Mouse (Mus musculus): Measurements from ENCODE around the gene Kat5. TPM values are rescaled to one million over a fixed set of nuclear protein-coding genes. Genes with fewer than 3 reads are reported as not detected.

The Kat5 gene
- polyA plus RNA-seq, 1 experiment from 2014 or later, result 43.3 TPM

DNA sequence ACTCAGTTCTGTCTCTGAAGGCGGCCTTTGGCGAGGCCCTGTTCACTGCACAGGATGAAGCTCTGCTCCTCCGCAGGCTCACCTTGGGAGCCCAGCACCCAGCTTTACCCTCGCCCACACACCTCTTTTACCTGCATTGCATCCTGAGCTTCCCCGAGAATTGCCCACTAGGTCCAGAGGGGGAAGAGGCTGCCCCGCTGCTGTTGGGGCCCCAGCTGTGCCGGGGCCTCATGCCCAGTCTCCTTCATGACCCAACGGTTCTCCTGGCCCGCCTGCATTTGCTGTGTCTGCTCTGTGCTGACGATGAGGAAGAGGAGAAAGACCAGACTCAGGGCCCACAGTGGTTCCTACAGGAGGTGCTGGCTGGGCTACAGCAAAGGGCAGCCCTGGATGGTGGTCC lies 40.5 kb downstream of the Kat5 start:
- Histone ChIP-seq H3K4me3 (replicated peaks; ENCODE audit: low read length) (0 out of 2 replicates have a peak overlapping the region, but pooled peaks have one; percentile 77), H3K27me3 (ENCODE audit: control insufficient read depth, insufficient read depth, low read length) (no peaks in the 10 kb centered on the region), H3K9ac (ENCODE audit: low read length) (no peak overlapping the region; the same call in 1 of the 2 replicates), H3K4me1 (ENCODE audit: control insufficient read depth, insufficient read depth, low read length) (peaks cover 15% of the 10 kb centered on the region; the same call in 1 of the 2 replicates), H3K4me2 (ENCODE audit: low read depth, low read length) (no peak overlapping the region), H3K27ac (ENCODE audit: low read length) (no peak overlapping the region), H3K9me3 (replicated peaks; ENCODE audit: control insufficient read depth, low read length) (no peaks in the 10 kb centered on the region), H3K36me3 (ENCODE audit: control insufficient read depth, insufficient read depth, low read length) (0 out of 2 replicates have a peak, but pooled peaks cover 9% of the 10 kb centered on the region)
- 84% methylated on average over 10 of the region's 10 CpGs for WGBS
- no peak for ATAC-seq (ENCODE audit: insufficient read depth, low FRiP score)

DNA sequence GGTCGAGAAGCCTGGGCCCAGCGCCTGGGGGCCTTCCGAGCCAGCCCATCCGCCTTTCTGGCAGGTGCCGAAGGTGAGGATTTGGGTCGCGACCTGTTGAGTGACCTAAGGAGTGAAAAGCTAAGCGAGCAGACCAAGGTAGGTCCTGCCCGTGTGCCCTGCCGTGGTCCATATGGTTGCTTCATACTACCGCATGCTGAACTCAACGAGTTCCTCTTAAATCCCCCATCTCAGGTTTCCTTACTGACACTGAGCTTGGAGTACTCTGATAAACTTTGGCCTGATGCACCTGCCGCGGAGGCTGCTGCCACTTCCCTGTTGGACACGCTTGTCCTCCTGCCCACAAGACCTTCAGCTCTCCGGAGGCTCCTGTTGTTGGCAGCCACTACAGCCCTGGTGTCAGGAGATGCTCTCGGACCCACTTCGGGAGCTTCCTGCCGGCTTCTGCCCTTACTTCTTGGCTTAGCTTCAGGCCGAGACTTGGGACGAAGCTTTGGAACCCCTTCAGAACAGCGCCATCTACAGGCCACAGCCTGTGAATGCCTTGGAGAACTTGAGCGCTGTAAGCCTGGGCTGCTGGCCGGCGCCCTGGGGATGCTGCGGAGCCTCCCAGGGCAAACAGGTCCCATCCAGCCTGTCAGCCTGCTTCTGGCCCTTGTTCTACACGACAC lies 41.4 kb downstream of the Kat5 start:
- peak overlapping the region; percentile 77 for H3K4me3 ChIP-seq (replicated peaks; ENCODE audit: low read length)
- H3K4me1 ChIP-seq (ENCODE audit: control insufficient read depth, insufficient read depth, low read length), result peaks cover 15% of the 10 kb centered on the region; the same call in 1 of the 2 replicates
- H3K4me2 ChIP-seq (ENCODE audit: low read depth, low read length), result peak overlapping the region; percentile 97
- WGBS, result 9% methylated on average over 27 of the region's 27 CpGs
- 0 out of 2 replicates have a peak, but pooled peaks cover 9% of the 10 kb centered on the region for H3K36me3 ChIP-seq (ENCODE audit: control insufficient read depth, insufficient read depth, low read length)
- H3K9ac ChIP-seq (ENCODE audit: low read length), result peak overlapping the region; percentile 83
- H3K27ac ChIP-seq (ENCODE audit: low read length), result peak overlapping the region; percentile 96
- H3K27me3 ChIP-seq (ENCODE audit: control insufficient read depth, insufficient read depth, low read length), result no peaks in the 10 kb centered on the region
- ATAC-seq (ENCODE audit: insufficient read depth, low FRiP score), result peak; percentile 3; the same call in 1 of the 2 replicates
- H3K9me3 ChIP-seq (replicated peaks; ENCODE audit: control insufficient read depth, low read length), result no peaks in the 10 kb centered on the region

DNA sequence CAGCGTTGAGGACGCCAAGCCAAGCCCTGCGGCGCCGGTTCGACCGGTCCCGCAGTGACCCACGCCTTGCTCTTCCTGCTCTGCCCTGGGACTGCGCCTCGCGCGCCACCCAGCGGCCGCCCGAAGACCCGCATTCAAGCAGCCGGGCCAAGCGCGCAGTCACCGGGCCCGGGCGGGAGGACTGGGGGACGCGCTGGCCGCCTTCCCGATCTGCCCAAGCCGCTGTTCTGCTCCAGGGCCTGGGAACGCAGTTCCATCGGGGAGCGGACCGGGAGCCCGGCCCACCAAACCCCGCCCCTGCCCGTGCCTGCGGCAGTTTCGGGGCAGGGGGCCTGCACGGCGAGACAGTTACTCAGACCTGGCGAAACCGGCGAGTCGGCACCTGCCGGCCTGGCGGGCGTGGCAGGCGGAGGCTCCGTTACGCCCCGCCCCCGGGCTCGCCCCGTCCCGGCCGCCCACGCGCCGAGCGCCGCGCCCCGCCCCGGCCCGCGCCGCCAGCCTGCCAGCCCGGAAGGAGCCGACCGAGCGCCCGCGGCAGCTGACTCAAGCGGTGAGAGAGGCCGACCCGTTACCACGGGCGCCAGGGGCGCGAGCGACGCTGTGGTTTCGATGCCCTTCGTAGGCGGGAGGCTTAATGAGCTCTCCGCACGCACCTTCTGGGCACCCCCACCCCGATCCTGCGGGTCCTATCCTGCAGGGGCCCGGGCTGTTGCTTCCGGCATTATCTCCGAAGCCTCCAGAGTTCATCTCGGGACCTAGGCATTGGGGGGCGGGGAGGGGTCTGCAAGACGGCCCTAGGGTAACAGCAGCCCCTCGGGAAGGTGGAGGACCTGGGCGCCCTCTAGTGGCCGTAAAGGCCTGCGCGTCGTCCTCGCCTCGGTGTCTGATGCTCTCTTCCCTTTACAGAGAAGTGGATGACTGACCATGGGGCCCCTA lies 42.2 kb downstream of the Kat5 start, which contains the start of gene Ap5b1:
Gene Ap5b1 (plus strand): TSS at position 492 of the 936 bp plus-strand sequence.
- H3K4me3 ChIP-seq (replicated peaks; ENCODE audit: low read length), result peak within 1 kb of the TSS; percentile 77

DNA sequence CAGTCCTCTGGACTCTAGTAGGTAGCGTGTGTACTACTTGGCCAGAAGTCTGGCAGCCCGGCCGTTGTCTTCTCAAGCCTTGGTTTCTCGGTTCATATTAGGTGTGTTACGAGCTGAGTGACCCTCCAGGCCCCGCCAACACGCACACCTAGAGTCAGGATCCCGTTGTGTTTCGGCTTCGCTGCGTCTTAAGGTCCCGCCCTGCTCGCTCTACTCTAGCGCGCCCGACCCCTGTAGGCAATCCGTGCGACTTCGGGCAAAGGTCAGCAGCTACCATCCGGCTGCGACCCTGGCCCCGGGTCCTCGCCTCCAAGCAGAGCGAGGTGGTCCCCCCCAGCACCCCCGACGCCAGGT lies 42.9 kb downstream of the Kat5 start:
- Histone ChIP-seq H3K9ac (ENCODE audit: low read length) (peak overlapping the region; percentile 83), H3K4me1 (ENCODE audit: control insufficient read depth, insufficient read depth, low read length) (peaks cover 15% of the 10 kb centered on the region; the same call in 1 of the 2 replicates), H3K27me3 (ENCODE audit: control insufficient read depth, insufficient read depth, low read length) (no peaks in the 10 kb centered on the region), H3K4me3 (replicated peaks; ENCODE audit: low read length) (peak overlapping the region; percentile 77), H3K27ac (ENCODE audit: low read length) (peak overlapping the region; percentile 96), H3K9me3 (replicated peaks; ENCODE audit: control insufficient read depth, low read length) (no peaks in the 10 kb centered on the region), H3K36me3 (ENCODE audit: control insufficient read depth, insufficient read depth, low read length) (0 out of 2 replicates have a peak, but pooled peaks cover 9% of the 10 kb centered on the region), H3K4me2 (ENCODE audit: low read depth, low read length) (peak overlapping the region; percentile 97)
- WGBS, result 2% methylated on average over 26 of the region's 26 CpGs
- peak; percentile 19; the same call in 1 of the 2 replicates for ATAC-seq (ENCODE audit: insufficient read depth, low FRiP score)

More for the DNA sequence above, 42.2 kb downstream of the Kat5 start, which contains the start of gene Ap5b1:
- Histone ChIP-seq H3K9ac (ENCODE audit: low read length) (peak within 1 kb of the TSS; percentile 83), H3K27me3 (ENCODE audit: control insufficient read depth, insufficient read depth, low read length) (no peaks in the 10 kb centered on the region), H3K4me2 (ENCODE audit: low read depth, low read length) (peak within 1 kb of the TSS; percentile 97), H3K36me3 (ENCODE audit: control insufficient read depth, insufficient read depth, low read length) (0 out of 2 replicates have a peak, but pooled peaks cover 9% of the 10 kb centered on the region), H3K4me1 (ENCODE audit: control insufficient read depth, insufficient read depth, low read length) (peaks cover 15% of the 10 kb centered on the region; the same call in 1 of the 2 replicates), H3K9me3 (replicated peaks; ENCODE audit: control insufficient read depth, low read length) (no peaks in the 10 kb centered on the region), H3K27ac (ENCODE audit: low read length) (peak within 1 kb of the TSS; percentile 96)
- under 1% methylated on average over 99 of the region's 102 CpGs for WGBS
- peak; percentile 89 for ATAC-seq (ENCODE audit: insufficient read depth, low FRiP score)

DNA sequence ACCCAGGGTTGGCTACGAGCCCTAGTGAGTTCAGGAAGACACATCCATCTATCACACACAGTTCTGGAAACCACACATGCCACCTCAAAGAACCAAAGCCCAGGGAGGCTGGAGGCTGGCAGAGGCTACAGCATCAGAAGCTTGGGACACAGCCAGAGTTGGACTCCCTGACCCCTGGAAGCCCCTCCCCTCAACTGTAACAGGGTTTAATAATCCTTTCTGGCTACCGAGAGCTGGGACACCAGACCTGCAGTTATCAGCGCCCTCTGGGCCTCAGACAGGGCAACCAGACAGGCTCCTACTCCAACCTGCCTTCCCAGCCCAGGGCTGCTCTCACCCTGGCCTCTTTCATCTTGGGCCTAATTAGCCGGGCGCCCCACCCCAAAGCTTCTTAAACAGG lies 43.7 kb downstream of the Kat5 start:
- no peaks in the 10 kb centered on the region for H3K9me3 ChIP-seq (replicated peaks; ENCODE audit: control insufficient read depth, low read length)
- no peak overlapping the region for H3K4me3 ChIP-seq (replicated peaks; ENCODE audit: low read length)
- ATAC-seq (ENCODE audit: insufficient read depth, low FRiP score), result no peak
- peak overlapping the region; percentile 83 for H3K9ac ChIP-seq (ENCODE audit: low read length)
- H3K27ac ChIP-seq (ENCODE audit: low read length), result peak overlapping the region; percentile 96
- peaks cover 3% of the 10 kb centered on the region; the same call in 1 of the 2 replicates for H3K27me3 ChIP-seq (ENCODE audit: control insufficient read depth, insufficient read depth, low read length)
- 0 out of 2 replicates have a peak overlapping the region, but pooled peaks have one; percentile 97 for H3K4me2 ChIP-seq (ENCODE audit: low read depth, low read length)
- peaks cover 15% of the 10 kb centered on the region; the same call in 1 of the 2 replicates for H3K4me1 ChIP-seq (ENCODE audit: control insufficient read depth, insufficient read depth, low read length)
- 65% methylated on average over 5 of the region's 5 CpGs for WGBS
- H3K36me3 ChIP-seq (ENCODE audit: control insufficient read depth, insufficient read depth, low read length), result 0 out of 2 replicates have a peak, but pooled peaks cover 5% of the 10 kb centered on the region

DNA sequence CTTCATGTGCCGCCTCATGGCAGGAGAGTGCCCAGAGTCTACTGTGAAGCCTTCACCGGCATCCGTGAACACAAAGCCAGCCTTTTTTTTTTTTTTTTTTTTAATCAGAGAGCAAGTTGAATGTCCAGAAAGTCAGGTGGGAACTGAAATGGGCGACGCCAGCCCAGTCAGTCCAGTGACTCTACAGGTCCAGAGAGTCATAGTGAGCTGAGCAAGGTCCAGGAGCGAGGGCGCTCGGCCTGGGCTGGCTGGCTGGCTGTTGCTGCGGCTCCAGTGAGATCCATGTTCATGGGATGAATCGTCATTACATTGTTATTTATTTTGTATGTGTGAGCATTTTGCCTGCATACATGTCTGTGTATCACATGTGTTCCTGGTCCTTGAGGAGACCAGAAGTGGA lies 47.3 kb downstream of the Kat5 start:
- 84% methylated on average over 10 of the region's 10 CpGs for WGBS
- ATAC-seq (ENCODE audit: insufficient read depth, low FRiP score), result no peak
- Histone ChIP-seq H3K4me2 (ENCODE audit: low read depth, low read length) (no peak overlapping the region), H3K27me3 (ENCODE audit: control insufficient read depth, insufficient read depth, low read length) (peaks cover 22% of the 10 kb centered on the region), H3K4me1 (ENCODE audit: control insufficient read depth, insufficient read depth, low read length) (peaks cover 13% of the 10 kb centered on the region; the same call in 1 of the 2 replicates), H3K9me3 (replicated peaks; ENCODE audit: control insufficient read depth, low read length) (no peaks in the 10 kb centered on the region), H3K9ac (ENCODE audit: low read length) (no peak overlapping the region), H3K4me3 (replicated peaks; ENCODE audit: low read length) (no peak overlapping the region), H3K36me3 (ENCODE audit: control insufficient read depth, insufficient read depth, low read length) (no peaks in the 10 kb centered on the region), H3K27ac (ENCODE audit: low read length) (no peak overlapping the region)

DNA sequence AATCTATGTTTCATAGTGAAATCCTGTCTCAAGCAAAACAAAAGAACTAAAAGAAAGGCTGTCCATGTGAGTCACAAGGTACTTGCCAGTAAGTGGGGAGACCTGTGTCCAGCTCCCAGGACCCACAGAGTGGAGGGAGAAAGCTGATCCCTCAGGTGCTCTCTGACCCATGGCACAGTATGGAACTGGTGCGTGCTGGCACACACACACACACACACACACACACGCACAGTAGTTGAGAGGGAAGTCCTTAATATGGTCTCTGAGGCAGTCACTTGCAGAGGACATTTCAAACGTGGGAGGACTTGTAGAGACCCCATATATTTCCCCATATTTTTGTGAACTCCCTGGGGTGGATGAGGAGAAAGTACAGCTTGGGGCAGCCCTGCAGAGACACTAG lies 48.2 kb downstream of the Kat5 start:
- no peaks in the 10 kb centered on the region for H3K36me3 ChIP-seq (ENCODE audit: control insufficient read depth, insufficient read depth, low read length)
- ATAC-seq (ENCODE audit: insufficient read depth, low FRiP score), result no peak
- peak overlapping the region; percentile 95 for H3K27ac ChIP-seq (ENCODE audit: low read length)
- no peaks in the 10 kb centered on the region for H3K9me3 ChIP-seq (replicated peaks; ENCODE audit: control insufficient read depth, low read length)
- H3K4me2 ChIP-seq (ENCODE audit: low read depth, low read length), result peak overlapping the region; percentile 59
- peaks cover 24% of the 10 kb centered on the region for H3K27me3 ChIP-seq (ENCODE audit: control insufficient read depth, insufficient read depth, low read length)
- H3K4me3 ChIP-seq (replicated peaks; ENCODE audit: low read length), result peak overlapping the region; percentile 55
- WGBS, result 45% methylated on average over 3 of the region's 3 CpGs
- H3K4me1 ChIP-seq (ENCODE audit: control insufficient read depth, insufficient read depth, low read length), result peaks cover 11% of the 10 kb centered on the region; the same call in 1 of the 2 replicates
- peak overlapping the region; percentile 71; the same call in 1 of the 2 replicates for H3K9ac ChIP-seq (ENCODE audit: low read length)

DNA sequence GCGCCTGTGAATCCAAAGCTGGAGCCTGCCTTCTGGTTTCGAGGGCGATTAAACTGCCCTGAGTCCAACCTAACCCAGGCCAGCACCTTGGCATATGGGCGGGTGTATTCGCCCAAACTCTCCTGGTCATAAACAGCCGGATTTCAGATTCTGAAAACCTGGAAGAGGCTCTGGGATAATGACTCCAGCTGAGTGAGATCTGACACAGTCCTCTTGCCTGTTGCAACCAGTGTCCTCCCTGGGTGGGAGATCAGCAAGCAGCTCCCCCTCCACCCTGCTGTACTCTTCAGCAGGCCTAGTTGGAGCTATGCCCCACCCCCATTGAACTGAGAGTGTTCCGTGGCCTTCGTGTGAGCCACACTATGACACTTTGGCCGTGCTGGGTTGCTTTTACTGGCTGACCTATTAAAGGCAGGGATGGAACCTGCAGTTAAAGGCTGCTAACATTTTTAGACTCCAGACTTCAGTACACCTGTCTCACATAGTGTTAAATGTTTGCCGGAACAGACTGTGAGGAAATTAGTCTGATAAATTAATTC lies 48.7 kb downstream of the Kat5 start:
- ATAC-seq (ENCODE audit: insufficient read depth, low FRiP score), result 0 out of 2 replicates have a peak, but pooled peaks have one; percentile 17
- H3K9ac ChIP-seq (ENCODE audit: low read length), result peak overlapping the region; percentile 71
- peak overlapping the region; percentile 95 for H3K27ac ChIP-seq (ENCODE audit: low read length)
- 0 out of 2 replicates have a peak, but pooled peaks cover 7% of the 10 kb centered on the region for H3K4me1 ChIP-seq (ENCODE audit: control insufficient read depth, insufficient read depth, low read length)
- no peaks in the 10 kb centered on the region for H3K9me3 ChIP-seq (replicated peaks; ENCODE audit: control insufficient read depth, low read length)
- no peaks in the 10 kb centered on the region for H3K36me3 ChIP-seq (ENCODE audit: control insufficient read depth, insufficient read depth, low read length)
- H3K4me3 ChIP-seq (replicated peaks; ENCODE audit: low read length), result peak overlapping the region; percentile 55
- H3K27me3 ChIP-seq (ENCODE audit: control insufficient read depth, insufficient read depth, low read length), result peaks cover 24% of the 10 kb centered on the region
- peak overlapping the region; percentile 59 for H3K4me2 ChIP-seq (ENCODE audit: low read depth, low read length)
- WGBS, result 18% methylated on average over 10 of the region's 10 CpGs

Data from stomach, embryonic 16.5 days (tissue).